Mouse (Mus musculus) adrenal gland, postnatal 10 days (tissue): ENCODE data around the gene Cyp21a1. TPM values are rescaled to one million over a fixed set of nuclear protein-coding genes. Genes with fewer than 3 reads are reported as not detected.
A peak's percentile ranks its signal among the peaks of the same experiment; 100 is the strongest.
"Not testable (repeated sequence)": the region's sequence is repeated elsewhere in the genome, so short reads cannot be mapped to it uniquely, and the experiment has no call there.

Experiments
- DNase-seq: peaks from one replicate; pipeline ENCODE4 v3.0.0; 2021; ENCODE audit warnings: mixed read lengths
- long read RNA-seq, 2 experiments: library from polyadenylated mRNA; stranded (forward); transcript quantifications; one replicate each; pipeline ENCODE4 v2.0.0; 2021
- total RNA-seq, 2 experiments: library from RNA; stranded (reverse); gene quantifications; 2 replicates each; pipeline ENCODE4 v1.2.3; 2021

Gene Cyp21a1
- total RNA-seq, result 1,000 to 10,000 TPM; 2,477 to 2,588 TPM
- long read RNA-seq, experiment 1, transcript Cyp21a1-201 (10 exons, 2,058 nt), result major isoform, 3,479 of 4,650 reads
- long read RNA-seq, experiment 1, partial matches to known transcripts, result 744 of 4,650 reads
- long read RNA-seq, experiment 1, other reads (novel, unspliced or antisense), result 427 of 4,650 reads
- long read RNA-seq, experiment 2, transcript Cyp21a1-201 (10 exons, 2,058 nt), result major isoform, 2,807 of 3,609 reads
- long read RNA-seq, experiment 2, partial matches to known transcripts, result 498 of 3,609 reads
- long read RNA-seq, experiment 2, other reads (novel, unspliced or antisense), result 304 of 3,609 reads

DNA sequence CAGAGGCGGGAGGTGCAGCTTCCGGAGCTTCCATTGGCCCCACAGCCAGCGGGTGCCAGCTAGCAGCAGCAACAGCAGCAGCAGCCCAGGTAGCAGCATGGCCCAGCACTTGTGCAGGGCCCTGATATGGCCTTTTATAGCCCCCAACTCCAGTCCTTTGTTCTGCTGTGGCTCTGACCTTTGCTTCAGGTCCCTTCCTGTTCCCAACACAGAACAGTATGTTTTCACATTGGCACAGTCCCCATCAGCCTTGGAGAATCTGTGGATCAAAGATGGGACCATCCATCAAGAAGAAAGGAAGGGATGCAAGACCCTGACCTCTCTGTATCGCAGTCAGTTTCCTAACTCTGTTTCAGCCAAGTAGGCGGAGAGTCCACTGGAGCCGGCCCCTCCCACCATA, at the start of gene Cyp21a1:
Gene Cyp21a1, minus strand, starts transcription at position 261 of the 400 bp plus-strand sequence.
- peak; percentile 76 for DNase-seq

GRCm38 (mm10) chr17:34853511-34853910, 49.1 kb upstream of the Cyp21a1 start:
- no peak for DNase-seq

GRCm38 (mm10) chr17:34850517-34851125, 46.3 kb upstream of the Cyp21a1 start:
- DNase-seq, result no peak

DNA sequence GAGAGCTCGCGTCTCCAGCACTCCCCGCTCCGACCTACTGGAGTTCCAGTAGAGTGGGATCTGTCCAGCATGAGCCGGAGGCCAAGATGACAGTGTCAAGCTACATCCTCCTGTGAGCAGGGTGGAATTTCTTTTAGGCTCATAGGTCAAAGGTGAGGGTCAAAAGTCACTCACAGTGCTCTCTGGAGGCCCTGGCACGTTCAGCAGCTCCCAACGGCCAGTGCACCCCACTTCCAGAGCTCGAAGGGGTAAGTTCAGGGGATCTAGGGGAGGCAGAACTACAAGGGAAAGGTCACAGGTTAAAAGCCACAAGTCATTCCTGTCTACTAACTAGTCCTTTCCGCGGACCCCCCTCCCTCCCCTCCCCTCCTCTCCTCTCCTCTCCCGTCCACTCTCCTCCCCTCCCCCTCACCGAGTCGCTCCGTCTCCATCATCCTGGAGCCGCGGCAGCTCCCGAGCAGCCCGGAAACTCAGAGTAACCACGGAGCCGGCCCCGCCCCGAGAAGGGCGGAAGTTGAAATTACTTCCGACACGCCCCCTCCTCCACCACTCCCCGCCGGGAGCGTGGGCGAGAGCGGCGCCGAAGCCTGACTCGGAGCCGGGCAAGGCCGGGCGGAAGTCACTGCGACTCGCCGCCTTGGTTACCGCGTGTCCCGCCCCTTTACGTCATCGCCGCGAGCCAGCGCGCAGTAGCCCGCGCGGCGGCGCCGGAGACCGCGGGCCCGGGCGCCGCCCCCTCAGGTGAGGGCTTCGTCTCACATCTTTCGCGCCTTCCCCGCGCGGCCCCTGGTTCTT, 45.6 kb upstream of the Cyp21a1 start, which contains the start of the genes Skiv2l and Nelfe:
Gene Skiv2l, minus strand, starts transcription at position 489 of the 795 bp plus-strand sequence.
Gene Nelfe, plus strand, starts transcription at position 670 of the 795 bp plus-strand sequence.
- peak; percentile 99 for DNase-seq

- DNase-seq, result no peak
Measured at GRCm38 (mm10) chr17:34847615-34848014, 43.3 kb upstream of the Cyp21a1 start.

DNA sequence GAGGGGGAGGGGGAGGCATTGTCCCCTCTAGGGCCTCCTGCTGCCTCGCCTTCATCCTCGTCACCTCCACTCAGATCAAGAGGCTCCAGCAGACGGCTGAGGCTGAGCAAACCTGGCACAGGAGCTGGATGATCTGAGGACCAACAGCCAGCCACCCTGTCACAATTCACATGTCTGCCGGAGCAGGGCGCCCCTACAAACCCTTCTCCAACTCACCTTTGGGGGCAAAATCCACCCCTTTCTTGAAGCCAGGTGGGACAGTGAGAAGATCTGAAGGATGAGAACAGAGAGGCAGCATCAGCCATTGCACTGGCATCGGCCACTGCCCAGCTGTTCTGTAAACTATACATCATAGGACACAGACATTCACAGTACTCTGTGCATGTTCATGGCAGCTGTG, 42.8 kb upstream of the Cyp21a1 start:
- no peak for DNase-seq

- DNase-seq, result no peak
Measured at GRCm38 (mm10) chr17:34844884-34845283, 40.5 kb upstream of the Cyp21a1 start.

DNA sequence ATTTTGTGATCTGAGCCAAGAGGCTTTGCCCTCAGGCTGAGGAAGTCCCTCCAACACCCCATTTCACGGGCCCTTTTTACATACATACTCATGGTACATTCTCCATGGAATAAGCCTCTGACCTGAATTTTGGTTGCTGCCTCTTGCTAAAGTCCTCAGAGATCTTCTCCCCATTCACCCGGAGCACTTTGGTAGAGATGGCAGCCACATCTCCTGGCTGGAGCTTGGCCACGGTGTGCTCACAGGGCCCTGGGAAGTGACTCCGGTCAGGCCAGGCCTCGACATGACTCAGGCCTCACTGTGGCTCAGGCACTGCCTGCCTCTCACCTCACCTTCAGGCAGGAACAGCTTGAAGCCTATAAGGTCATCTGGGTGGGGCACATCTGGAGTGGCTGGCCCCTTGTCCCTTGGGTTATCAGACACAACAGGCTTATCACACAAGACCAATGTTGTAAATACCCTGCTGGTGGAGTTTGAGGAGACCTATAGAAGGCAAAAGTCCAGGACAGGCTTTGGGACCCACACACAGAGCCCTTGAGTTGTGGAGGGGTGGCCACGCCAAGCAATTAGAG, 36.5 kb upstream of the Cyp21a1 start:
- peak; percentile 28 for DNase-seq

DNA sequence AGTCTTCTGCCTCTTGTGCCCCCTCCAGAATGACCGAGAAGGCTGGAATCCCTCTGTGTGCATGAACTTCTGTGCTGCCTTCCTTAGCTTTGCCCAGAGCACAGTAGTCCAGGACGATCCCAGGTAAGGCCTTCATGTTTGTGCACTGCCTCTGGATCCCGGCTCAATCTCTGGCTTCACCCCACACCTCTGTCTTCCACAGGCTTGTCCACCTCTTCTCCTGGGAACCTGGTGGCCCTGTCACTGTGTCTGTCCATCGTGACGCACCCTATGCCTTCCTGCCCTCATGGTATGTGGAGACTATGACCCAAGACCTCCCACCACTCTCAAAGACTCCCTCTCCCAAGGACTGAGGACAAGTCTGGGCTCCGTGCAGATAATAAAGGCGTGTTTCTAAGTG, 34.4 kb upstream of the Cyp21a1 start:
- no peak for DNase-seq

- DNase-seq, result peak; percentile 25
Measured at GRCm38 (mm10) chr17:34837464-34838324, 33.3 kb upstream of the Cyp21a1 start.

DNA sequence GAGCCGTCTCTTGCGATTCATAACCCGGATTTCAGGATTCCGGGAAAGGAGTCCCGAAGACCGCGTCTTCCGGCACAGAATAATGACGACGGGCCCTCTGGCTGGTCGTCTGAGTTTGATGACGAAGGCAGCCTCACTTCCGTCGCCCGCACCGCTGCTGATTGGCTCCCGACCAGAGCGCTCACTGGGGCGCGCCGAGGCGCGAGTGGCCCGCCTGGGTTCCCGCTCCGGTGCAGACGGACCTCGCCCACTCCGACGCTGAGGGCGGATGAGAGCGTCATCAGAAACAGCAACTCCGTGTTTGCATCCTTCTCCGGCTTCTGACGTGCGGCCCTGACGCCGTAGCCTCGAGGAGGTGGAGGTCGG, 32.5 kb upstream of the Cyp21a1 start, which contains the start of the genes Stk19 and Dxo:
Gene Stk19, minus strand, starts transcription at position 90 of the 366 bp plus-strand sequence.
Gene Dxo, plus strand, starts transcription at position 164 of the 366 bp plus-strand sequence.
- peak; percentile 98 for DNase-seq

DNA sequence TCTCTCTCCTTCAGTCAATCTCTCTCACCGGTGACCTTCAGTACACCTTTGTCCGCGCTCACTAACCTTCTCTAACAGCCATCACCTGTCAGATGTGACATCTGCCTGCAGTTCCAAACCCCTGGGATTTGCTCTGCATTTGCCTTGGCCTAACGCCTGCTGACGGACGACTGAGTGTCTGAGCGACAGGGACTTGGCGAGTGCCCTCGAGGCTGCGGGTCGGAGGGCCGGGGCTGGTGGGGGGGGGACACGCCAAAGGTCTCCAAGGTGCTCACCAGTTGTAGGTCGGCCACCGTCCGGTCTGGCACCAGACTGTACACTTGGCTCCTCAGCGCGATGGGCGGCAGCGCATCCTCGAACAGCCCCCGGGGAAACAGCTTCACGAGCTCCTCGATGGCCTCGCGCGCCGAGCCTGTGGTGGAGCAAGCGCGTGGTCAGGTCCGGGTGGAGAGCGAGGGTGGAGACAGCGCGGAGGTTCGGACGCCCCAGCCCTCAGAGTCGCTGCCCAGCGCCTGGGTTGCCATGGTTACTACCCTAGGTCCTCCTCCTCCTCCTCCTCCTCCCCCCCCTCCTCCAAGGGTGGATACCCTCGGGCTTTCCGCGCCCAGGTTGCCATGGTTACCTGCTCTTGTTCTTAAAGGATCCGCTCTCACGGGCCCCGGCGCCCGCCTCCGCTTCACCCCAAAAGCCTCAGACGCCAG, 31.9 kb upstream of the Cyp21a1 start:
- DNase-seq, result no peak

DNA sequence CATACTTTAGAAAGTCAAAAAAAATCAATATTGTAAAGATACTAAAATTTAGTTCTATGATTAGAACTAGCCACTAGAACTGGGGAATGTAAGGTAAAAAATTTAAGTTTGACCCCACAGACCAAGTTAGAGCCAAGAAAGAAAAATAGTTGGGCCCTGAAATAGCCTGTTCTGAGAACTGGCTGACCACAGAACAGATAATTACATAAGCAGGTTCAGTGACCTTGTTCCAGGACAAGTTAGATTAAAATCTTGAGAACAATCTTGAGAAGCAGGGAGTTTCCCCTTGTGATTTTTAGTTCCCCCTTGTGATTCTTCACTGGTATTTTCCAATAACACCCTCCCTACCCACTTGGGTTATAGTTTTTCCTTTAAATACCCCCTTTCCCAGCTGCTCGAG, 26.4 kb upstream of the Cyp21a1 start:
- not testable (repeated sequence) for DNase-seq

DNA sequence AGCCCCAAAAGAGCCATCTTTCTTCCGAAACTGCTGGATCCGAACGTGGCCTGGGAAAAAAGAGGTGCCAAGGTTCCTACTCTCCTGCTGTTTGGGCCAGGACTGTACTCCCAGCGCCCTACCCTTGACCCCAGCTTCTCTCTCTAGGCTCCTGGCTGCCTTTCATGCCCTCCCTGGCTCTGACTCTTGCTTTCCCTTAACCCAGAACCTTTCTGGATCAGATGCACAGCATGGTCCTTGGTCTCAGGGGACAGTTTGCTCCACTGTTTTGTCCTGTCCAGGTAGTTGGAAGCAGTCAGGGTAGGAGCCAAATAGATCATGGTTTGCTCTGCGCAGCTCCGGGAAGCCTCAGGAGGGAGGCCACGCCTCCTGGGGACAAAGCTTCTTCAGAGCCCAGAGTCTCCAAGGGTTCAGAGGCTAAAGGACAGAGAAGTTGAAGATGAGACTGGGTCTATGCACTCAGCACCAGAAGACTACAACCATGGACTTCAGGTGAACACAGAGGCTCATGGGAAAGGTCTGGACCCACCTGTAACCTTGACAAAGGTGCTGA, 10.5 kb upstream of the Cyp21a1 start:
- DNase-seq, result no peak

DNA sequence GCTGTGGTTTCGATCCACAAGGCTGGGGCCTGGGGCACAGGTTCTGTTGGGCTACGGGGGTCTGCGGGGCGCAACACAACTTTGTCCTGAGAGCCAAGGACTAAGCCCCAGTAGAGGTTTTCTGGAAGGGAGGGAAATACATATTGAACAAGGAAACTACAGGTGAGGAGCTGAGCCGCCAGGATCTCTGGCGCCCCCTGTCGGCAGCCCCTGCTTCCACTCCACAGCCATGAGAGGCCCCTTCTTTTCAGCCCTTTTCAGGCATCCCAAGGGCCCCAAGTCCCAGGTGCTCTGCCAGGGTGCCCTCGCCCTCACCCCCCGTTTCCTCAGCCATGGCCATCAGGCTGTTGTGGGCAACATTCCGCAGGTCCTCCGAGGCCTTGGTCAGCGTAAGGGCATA, 9.4 kb upstream of the Cyp21a1 start:
- peak; percentile 69 for DNase-seq

GRCm38 (mm10) chr17:34811275-34811674, 6.9 kb upstream of the Cyp21a1 start:
- no peak for DNase-seq

DNA sequence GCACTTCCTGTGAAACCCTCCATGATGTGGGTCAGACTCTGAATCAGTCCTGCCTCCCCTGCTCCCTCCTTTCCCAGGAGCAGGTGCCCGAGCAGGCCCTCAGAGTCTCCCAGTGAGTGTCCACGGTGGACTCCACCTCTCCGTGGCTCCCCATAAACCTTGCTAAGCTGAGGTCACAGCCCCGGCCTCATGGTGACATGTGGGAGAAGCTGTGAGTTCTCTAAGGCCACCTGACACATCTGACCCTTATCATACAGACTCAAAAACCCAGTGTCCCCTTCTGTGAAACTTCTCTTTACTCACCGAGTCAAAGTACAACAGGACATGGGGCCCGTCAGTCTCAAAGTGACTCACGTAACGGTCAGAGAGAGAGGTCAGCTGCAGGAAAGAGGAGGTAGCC, 6.5 kb upstream of the Cyp21a1 start:
- DNase-seq, result not testable (repeated sequence)

DNA sequence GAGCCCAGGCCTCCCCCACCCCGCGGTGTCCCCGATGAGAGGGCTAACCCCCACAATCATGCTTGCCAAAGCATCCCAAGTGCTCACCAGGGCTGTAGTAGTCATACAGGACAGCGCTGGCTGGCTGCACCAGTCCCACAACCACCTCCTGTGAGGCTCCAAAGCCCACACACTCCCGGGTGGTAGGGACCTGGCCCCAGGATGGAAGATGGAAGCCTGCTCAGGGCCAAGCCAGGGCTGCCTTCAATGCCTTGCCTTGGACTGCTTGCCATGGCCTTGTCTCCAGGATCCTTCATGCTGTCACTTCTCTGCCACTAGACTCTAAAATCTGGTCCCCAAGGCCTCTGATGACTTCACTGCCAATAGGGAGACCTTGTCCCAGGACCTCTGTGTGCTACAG, 6.0 kb upstream of the Cyp21a1 start:
- peak; percentile 58 for DNase-seq

DNA sequence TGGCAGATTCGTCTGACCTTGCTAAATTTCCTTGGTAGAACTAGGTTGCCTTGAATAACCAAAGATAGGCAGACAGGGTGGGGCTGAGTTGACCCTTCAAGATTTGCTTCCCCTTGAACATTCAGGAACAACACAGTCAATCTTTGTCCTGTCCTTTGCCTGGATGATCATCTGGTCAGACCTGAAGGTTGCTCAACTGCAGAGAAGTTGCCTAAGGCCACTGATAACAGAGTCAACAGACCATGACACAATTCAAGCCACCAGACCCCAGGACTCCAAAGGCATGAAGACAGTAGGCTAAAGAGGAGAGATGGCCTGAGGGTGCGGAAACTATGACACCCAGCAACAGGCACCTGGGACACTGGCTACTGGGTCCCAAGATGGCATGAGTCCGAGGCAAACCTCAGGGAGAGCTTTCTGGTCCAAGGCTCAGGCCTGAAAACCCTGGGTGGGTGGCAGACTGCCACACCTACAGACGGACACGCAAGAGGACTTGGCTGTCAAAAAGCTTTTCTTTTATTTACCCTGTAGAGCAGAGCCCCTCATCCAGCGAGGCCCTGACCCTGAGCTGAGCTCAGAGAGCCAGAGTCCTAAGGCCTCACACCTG, 4.3 kb upstream of the Cyp21a1 start:
- DNase-seq, result no peak

DNA sequence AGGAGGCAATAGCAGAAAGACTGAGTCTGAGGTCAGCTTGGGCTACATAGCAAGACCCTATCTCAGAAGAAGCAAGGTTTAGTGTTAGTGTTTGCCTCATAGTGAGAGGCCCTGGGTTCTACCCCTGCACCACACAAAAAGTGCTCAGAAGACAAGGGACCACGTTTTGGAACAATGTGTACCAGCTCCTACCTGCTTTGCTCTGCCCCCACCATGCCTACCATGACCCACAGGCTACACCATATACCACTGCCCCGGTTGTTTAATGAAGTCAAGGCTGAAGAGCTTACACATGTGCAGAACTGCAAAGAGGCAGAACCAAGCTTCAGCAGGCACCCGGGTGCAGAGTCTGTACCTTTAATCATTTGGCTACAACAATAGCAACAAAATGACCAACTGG, 2.8 kb upstream of the Cyp21a1 start:
- DNase-seq, result no peak
